Mouse (Mus musculus) hindbrain, embryonic 11.5 days (tissue): ENCODE data around the gene Myo10. TPM values are rescaled to one million over a fixed set of nuclear protein-coding genes. Genes with fewer than 3 reads are reported as not detected.

Experiments used
- ATAC-seq: fragments of 200-750 bp; cut with Nextera tagmentation; 2 replicates; pipeline ENCODE4 v1.8.0; 2017; ENCODE audit warnings: mild to moderate bottlenecking, moderate TSS enrichment, moderate library complexity; ENCODE audit not compliant: low FRiP score
- DNase-seq: peaks from one replicate; pipeline ENCODE4 v3.0.0-alpha.2; 2015; ENCODE audit warnings: low spot score
- H3K27ac ChIP-seq: fragments of 300-500 bp; sonication (generic); 2 replicates; pipeline ENCODE4 v1.5.1; 2014; ENCODE audit warnings: mild to moderate bottlenecking, low read depth, low read length
- H3K27me3 ChIP-seq: fragments of 300-500 bp; sonication (generic); 2 replicates; pipeline ENCODE4 v1.6.1; 2014; ENCODE audit warnings: mild to moderate bottlenecking, low read length, moderate library complexity, mixed read lengths; ENCODE audit not compliant: control insufficient read depth, insufficient read depth
- H3K36me3 ChIP-seq: fragments of 300-500 bp; sonication (generic); 2 replicates; pipeline ENCODE4 v1.6.1; 2014; ENCODE audit warnings: mild to moderate bottlenecking, low read length, moderate library complexity, mixed read lengths; ENCODE audit not compliant: control insufficient read depth, insufficient read depth
- H3K4me1 ChIP-seq: fragments of 300-500 bp; sonication (generic); replicated peaks from 2 replicates; pipeline ENCODE4 v1.6.1; 2014; ENCODE audit warnings: low read length, mixed read lengths; ENCODE audit not compliant: control insufficient read depth, insufficient read depth
- H3K4me2 ChIP-seq: fragments of 300-500 bp; sonication (generic); replicated peaks from 2 replicates; pipeline ENCODE4 v1.6.1; 2014; ENCODE audit warnings: mild to moderate bottlenecking, low read depth, low read length
- H3K4me3 ChIP-seq: fragments of 300-500 bp; sonication (generic); 2 replicates; pipeline ENCODE4 v1.5.1; 2014; ENCODE audit warnings: low read depth, low read length
- H3K9ac ChIP-seq: fragments of 300-500 bp; sonication (generic); 2 replicates; pipeline ENCODE4 v1.6.1; 2014; ENCODE audit warnings: low read depth, low read length
- H3K9me3 ChIP-seq: fragments of 300-500 bp; sonication (generic); 2 replicates; pipeline ENCODE4 v1.6.1; 2016; ENCODE audit warnings: low read length; ENCODE audit not compliant: control insufficient read depth
- WGBS: fragments of 180-500 bp; shearing (Covaris S2); extraction: QIAGEN DNeasy Blood & Tissue Kit; methylation state at CpG from one replicate; pipeline ENCODE4 v1.1.7; 2014; 5-methylcytosine and 5-hydroxymethylcytosine counted together
- polyA plus RNA-seq: library from polyadenylated mRNA; unstranded; fragments of >200 nt; fragmentation: Nextera tagmentation; extraction: Ambion mirVana; gene quantifications from 2 replicates; pipeline ENCODE4 v1.2.1, GENCODE M21; 2014

Gene Myo10
- polyA plus RNA-seq, 1 experiment from 2014 or later, result 45.2 TPM

GRCm38 (mm10) chr15:25758500-25759086 lies 136.3 kb downstream of the Myo10 start:
- WGBS, result 48% methylated on average over 15 of the region's 15 CpGs
- Histone ChIP-seq H3K4me1 (peaks cover 18% of the 10 kb centered on the region), H3K4me2 (peak overlapping the region; percentile 29), H3K4me3 (0 out of 2 replicates have a peak overlapping the region, but pooled peaks have one; percentile 0), H3K9me3 (no peaks in the 10 kb centered on the region), H3K27ac (peak overlapping the region; percentile 43), H3K9ac (peak overlapping the region; percentile 35; the same call in 1 of the 2 replicates), H3K36me3 (no peaks in the 10 kb centered on the region), H3K27me3 (no peaks in the 10 kb centered on the region)
- ATAC-seq (no peak), DNase-seq (peak; percentile 55)

DNA sequence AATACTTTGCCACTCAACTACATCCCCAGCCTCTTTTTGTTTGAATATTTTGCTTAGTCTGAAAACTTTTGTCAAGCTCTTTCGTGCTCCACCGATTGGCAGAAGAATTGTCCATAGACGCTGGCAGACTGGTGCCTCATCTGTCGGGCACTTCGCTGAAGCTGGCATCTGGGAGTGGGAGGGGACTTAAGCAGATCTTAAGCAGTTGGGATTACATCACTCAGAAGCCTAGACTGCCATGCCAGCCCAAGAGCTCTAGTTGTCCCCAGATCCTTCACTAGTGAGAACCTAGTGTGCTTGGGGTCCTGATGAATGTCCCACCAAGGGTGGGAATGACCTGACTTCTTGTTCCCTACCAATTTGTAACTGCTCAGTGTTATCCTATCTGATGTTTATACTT lies 138.0 kb downstream of the Myo10 start:
- Histone ChIP-seq H3K9me3 (no peaks in the 10 kb centered on the region), H3K36me3 (no peaks in the 10 kb centered on the region), H3K27ac (peak overlapping the region; percentile 84), H3K4me2 (peak overlapping the region; percentile 29), H3K27me3 (no peaks in the 10 kb centered on the region), H3K9ac (no peak overlapping the region), H3K4me1 (peaks cover 21% of the 10 kb centered on the region), H3K4me3 (no peak overlapping the region)
- WGBS, result 55% methylated on average over 5 of the region's 5 CpGs
- DNase-seq, result no peak
- ATAC-seq, result no peak

DNA sequence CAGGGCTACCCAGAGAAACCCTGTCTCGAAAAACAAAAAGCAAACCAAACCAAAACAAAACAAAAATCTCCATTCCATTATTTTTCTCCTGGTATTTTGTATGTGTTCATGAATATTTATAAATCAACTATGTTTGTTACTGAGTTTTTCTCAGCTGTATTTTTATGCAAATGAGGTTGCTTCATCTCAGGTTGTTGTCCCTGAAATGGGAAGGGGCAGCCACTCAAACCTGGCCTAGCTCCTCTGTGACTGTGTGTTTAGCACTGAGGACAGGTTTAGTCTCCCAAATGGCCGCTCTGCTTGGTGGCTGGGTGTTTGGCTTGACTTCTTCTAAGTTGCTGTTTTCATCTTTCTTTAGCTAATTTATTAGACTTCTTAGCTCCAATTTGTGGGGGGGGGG lies 138.7 kb downstream of the Myo10 start:
- Histone ChIP-seq H3K27ac (peak overlapping the region; percentile 84), H3K4me3 (no peak overlapping the region), H3K9ac (no peak overlapping the region), H3K27me3 (no peaks in the 10 kb centered on the region), H3K4me2 (0 out of 2 replicates have a peak overlapping the region, but pooled peaks have one; percentile 21), H3K9me3 (no peaks in the 10 kb centered on the region), H3K36me3 (no peaks in the 10 kb centered on the region), H3K4me1 (peaks cover 21% of the 10 kb centered on the region)
- ATAC-seq (no peak), DNase-seq (no peak)
- WGBS, result 41% methylated on average over 2 of the region's 2 CpGs

DNA sequence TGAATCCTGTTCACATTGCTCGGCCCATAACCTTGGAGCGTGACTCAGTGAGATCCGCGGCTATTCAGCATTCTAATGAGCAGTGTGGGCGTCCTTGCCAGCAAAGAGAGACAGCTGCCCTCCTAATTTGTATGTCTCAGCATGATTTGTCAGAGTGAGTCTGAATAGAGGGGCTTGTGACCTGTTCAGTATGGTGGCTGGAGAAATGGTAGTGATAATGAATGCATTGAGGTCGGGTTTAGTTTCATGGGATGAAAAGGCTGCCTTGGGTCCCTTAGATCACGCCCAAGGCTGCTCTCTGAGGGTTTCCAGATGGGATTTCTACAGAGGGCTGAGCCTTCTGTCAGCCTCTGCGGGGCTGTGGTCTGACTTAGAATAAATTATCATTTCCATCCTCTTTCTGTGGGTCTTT lies 139.5 kb downstream of the Myo10 start:
- Histone ChIP-seq H3K4me1 (peaks cover 21% of the 10 kb centered on the region), H3K4me2 (peak overlapping the region; percentile 21; the same call in 1 of the 2 replicates), H3K27me3 (no peaks in the 10 kb centered on the region), H3K36me3 (no peaks in the 10 kb centered on the region), H3K27ac (peak overlapping the region; percentile 84), H3K4me3 (0 out of 2 replicates have a peak overlapping the region, but pooled peaks have one; percentile 0), H3K9ac (no peak overlapping the region), H3K9me3 (no peaks in the 10 kb centered on the region)
- ATAC-seq (peak; percentile 87), DNase-seq (peak; percentile 71)
- WGBS, result 5% methylated on average over 8 of the region's 8 CpGs

- H3K4me3 ChIP-seq, result no peak overlapping the region
- H3K4me1 ChIP-seq, result peaks cover 21% of the 10 kb centered on the region
Measured at GRCm38 (mm10) chr15:25762306-25762705, 140.0 kb downstream of the Myo10 start.

GRCm38 (mm10) chr15:25763106-25763505 lies 140.8 kb downstream of the Myo10 start:
- Histone ChIP-seq H3K36me3 (no peaks in the 10 kb centered on the region), H3K9me3 (no peaks in the 10 kb centered on the region), H3K4me1 (peaks cover 21% of the 10 kb centered on the region), H3K4me3 (no peak overlapping the region), H3K27ac (peak overlapping the region; percentile 84), H3K9ac (peak overlapping the region; percentile 38; the same call in 1 of the 2 replicates), H3K4me2 (peak overlapping the region; percentile 26), H3K27me3 (no peaks in the 10 kb centered on the region)
- WGBS, result 37% methylated on average over 7 of the region's 7 CpGs
- no peak for ATAC-seq
- no peak for DNase-seq

More at GRCm38 (mm10) chr15:25762306-25762705, 140.0 kb downstream of the Myo10 start:
- 6% methylated on average over 8 of the region's 8 CpGs for WGBS
- peak overlapping the region; percentile 38; the same call in 1 of the 2 replicates for H3K9ac ChIP-seq
- H3K9me3 ChIP-seq, result no peaks in the 10 kb centered on the region
- ATAC-seq (peak; percentile 57), DNase-seq (peak; percentile 58)
- H3K27me3 ChIP-seq, result no peaks in the 10 kb centered on the region
- peak overlapping the region; percentile 84 for H3K27ac ChIP-seq
- H3K36me3 ChIP-seq, result no peaks in the 10 kb centered on the region
- peak overlapping the region; percentile 26 for H3K4me2 ChIP-seq

- 72% methylated on average over 13 of the region's 13 CpGs for WGBS
- Histone ChIP-seq H3K27ac (no peak overlapping the region), H3K9me3 (no peaks in the 10 kb centered on the region), H3K4me3 (no peak overlapping the region), H3K9ac (no peak overlapping the region), H3K36me3 (no peaks in the 10 kb centered on the region), H3K4me1 (peaks cover 23% of the 10 kb centered on the region), H3K27me3 (no peaks in the 10 kb centered on the region), H3K4me2 (no peak overlapping the region)
- DNase-seq (no peak), ATAC-seq (no peak)
Measured at GRCm38 (mm10) chr15:25764653-25765352, 142.5 kb downstream of the Myo10 start.

DNA sequence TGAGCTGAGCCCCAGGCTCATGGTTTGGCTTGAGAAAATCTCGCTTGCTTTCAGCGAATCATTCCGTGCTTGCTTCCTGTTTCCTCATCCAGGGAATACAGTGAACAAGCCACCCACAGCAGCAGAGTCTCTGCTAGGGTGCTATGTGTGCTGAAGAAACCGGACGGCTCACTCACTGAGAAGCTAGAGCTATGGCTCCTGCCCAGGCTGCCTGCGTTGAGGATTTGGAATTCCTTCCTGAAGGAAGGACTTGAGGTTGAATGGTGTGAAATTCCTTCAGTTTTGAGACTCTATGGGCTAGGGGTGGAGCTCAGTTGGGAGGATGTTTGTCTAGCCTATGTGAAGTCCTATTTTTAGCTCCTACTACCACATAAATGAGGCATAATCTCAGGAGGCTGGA lies 145.5 kb downstream of the Myo10 start:
- Histone ChIP-seq H3K27me3 (no peaks in the 10 kb centered on the region), H3K4me1 (peaks cover 14% of the 10 kb centered on the region), H3K4me2 (no peak overlapping the region), H3K36me3 (no peaks in the 10 kb centered on the region), H3K27ac (no peak overlapping the region), H3K9me3 (no peaks in the 10 kb centered on the region), H3K9ac (no peak overlapping the region), H3K4me3 (no peak overlapping the region)
- no peak for ATAC-seq
- WGBS, result 75% methylated on average over 6 of the region's 6 CpGs
- no peak for DNase-seq
